Mouse (Mus musculus): ENCODE data around the gene Rpl11. TPM values are rescaled to one million over a fixed set of nuclear protein-coding genes. Genes with fewer than 3 reads are reported as not detected.

The Rpl11 gene
- polyA plus RNA-seq, 1 experiment from 2014 or later = 485 TPM

DNA sequence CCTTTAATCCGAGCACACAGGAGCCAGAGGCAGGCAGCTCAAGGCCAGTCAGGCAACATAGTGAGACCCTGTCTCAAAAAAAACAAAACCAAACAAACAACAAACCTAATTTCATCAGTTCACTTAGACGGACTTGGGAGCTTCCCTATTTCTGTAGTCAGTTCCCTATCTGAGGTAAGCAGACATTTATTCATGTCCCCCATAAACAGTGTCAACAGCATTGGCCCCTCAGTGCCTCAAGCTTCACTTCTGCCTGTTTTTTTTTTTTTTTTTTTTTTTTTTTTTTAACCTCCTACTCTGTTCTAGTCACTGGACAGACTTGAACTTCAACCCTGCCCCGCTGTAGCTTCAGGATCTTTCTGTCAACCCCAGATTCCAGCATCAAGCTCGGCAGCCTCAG is 18.1 kb downstream of the Rpl11 start:
- no peaks in the 10 kb centered on the region for H3K27me3 ChIP-seq (ENCODE audit: poor library complexity, severe bottlenecking)
- H3K27ac ChIP-seq = no peak overlapping the region
- H3K4me1 ChIP-seq = peaks cover 24% of the 10 kb centered on the region
- H3K9me3 ChIP-seq = peaks cover 3% of the 10 kb centered on the region; the same call in 1 of the 2 replicates
- no peak overlapping the region for H3K4me3 ChIP-seq
- DNase-seq (ENCODE audit: extremely low spot score, low spot score) = no peak
- WGBS = 81% methylated on average over 4 of the region's 4 CpGs
- H3K36me3 ChIP-seq (replicated peaks) = no peaks in the 10 kb centered on the region

DNA sequence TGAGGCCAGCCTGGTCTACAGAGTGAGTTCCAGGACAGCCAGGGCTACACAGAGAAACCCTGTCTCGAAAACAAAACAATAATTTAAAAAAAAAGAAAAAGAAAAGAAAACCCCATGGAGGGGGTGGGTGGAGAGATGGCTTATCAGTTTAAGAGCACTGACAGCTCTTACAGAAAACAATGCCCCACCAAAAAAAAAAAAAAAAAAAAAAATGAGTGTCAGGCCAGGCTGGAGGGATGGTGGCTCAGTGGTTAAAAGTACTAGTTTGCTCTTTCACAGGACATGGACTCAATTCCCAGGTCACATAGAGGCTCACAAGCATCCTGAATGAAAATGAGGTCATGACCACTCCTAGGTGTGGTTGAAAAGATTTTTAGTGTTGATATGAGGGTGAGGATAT is 20.0 kb downstream of the Rpl11 start:
- Histone ChIP-seq H3K4me3 (no peak overlapping the region), H3K36me3 (replicated peaks) (no peaks in the 10 kb centered on the region), H3K9me3 (peaks cover 3% of the 10 kb centered on the region; the same call in 1 of the 2 replicates), H3K4me1 (peaks cover 35% of the 10 kb centered on the region), H3K27ac (no peak overlapping the region), H3K27me3 (ENCODE audit: poor library complexity, severe bottlenecking) (no peaks in the 10 kb centered on the region)
- WGBS = 94% methylated on average over 1 of the region's 1 CpGs
- no peak for DNase-seq (ENCODE audit: extremely low spot score, low spot score)

DNA sequence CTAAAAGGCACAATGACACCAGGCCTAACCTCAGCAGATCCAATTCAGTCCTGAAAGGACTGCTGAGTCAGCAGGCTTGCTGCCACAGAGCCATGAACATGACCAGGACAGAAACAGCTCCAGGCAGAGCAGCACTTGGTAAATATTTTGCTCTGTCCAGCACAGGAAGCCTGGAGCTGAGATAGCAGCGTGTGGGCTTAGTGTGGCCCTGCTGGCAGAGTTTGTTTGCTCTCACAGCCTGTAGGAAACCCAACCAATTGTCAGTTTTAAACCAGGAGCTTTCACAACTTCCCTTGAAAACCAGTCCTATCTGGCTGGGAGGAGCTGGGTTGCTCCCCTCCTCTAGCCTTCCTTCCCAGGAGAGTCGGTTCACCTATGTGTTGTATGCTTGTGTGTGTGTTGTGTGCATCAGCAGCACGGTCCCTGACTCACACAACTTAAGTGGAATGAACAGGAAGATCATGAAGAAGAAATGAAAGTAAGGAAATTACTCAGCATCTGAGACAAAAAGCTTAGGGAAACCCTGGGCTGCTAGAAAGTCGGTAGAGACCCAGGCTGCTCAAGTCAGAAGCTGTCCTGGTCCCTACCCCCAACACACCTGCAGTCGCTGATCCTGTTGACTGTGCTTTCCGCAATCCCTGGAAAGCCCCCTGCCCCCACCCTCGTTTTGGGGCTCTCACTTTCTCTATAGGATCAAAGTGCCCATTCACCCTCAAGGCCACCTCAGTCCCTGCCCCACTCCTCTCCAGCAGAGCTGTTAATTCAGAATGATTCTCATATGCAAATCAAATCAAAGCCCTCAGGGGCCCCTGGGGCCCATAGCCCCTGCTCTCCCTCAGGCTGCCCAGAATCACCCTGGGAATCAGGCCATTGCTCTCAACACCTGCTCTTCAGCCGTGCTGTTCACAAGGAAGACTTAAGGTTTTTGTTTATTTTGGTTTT is 22.0 kb downstream of the Rpl11 start:
- H3K9me3 ChIP-seq = peaks cover 3% of the 10 kb centered on the region; the same call in 1 of the 2 replicates
- WGBS = 6% methylated on average over 8 of the region's 8 CpGs
- peak; percentile 53 for DNase-seq (ENCODE audit: extremely low spot score, low spot score)
- H3K27me3 ChIP-seq (ENCODE audit: poor library complexity, severe bottlenecking) = no peaks in the 10 kb centered on the region
- peak overlapping the region; percentile 27 for H3K4me3 ChIP-seq
- peak overlapping the region; percentile 76 for H3K27ac ChIP-seq
- H3K4me1 ChIP-seq = peaks cover 41% of the 10 kb centered on the region
- H3K36me3 ChIP-seq (replicated peaks) = no peaks in the 10 kb centered on the region

DNA sequence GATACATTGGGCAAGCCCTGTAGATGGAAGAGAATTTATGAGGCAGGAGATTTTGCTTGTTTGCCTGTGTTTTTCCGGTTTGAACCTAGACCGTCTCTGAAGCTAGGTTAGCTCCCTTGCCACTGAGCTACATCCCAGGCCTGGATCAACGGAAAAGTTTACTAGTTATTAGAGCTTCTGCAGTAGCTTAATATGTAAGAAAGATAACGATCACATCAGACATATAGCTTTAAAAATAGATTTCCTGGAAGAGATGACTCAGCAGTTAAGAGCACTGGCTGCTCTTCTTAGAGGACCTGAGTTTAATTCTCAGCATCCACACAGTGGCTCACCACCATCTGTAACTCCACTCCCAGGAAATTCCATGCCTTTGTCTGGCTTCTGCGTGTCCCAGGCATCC is 24.5 kb downstream of the Rpl11 start:
- no peaks in the 10 kb centered on the region for H3K36me3 ChIP-seq (replicated peaks)
- peak overlapping the region; percentile 53 for H3K27ac ChIP-seq
- DNase-seq (ENCODE audit: extremely low spot score, low spot score) = no peak
- WGBS = 89% methylated on average over 5 of the region's 5 CpGs
- peaks cover 41% of the 10 kb centered on the region for H3K4me1 ChIP-seq
- H3K9me3 ChIP-seq = no peaks in the 10 kb centered on the region; the same call in 1 of the 2 replicates
- no peak overlapping the region for H3K4me3 ChIP-seq
- no peaks in the 10 kb centered on the region for H3K27me3 ChIP-seq (ENCODE audit: poor library complexity, severe bottlenecking)

DNA sequence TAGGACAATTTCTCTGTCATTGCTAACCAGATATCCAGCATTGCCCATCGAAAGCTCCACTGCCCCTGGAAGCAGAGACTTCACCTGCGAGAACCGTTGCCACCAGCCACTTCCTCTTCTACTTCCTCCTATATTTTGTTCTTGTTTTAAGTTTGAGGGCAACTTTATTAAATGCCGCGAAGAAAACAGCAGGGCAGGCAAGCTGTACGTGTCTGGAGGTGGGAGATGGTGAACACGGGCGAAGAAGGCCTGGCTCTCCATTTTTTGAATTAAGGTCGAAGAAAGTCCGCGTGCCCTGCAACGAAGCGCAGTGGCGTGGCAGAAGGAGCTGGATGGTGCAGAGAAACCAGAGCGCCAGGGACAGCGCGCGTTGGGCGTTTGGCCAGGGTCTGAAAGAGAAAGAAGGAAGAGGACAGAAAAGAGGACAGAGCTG is 25.1 kb downstream of the Rpl11 start:
- WGBS = 93% methylated on average over 19 of the region's 19 CpGs
- peak overlapping the region; percentile 53 for H3K27ac ChIP-seq

DNA sequence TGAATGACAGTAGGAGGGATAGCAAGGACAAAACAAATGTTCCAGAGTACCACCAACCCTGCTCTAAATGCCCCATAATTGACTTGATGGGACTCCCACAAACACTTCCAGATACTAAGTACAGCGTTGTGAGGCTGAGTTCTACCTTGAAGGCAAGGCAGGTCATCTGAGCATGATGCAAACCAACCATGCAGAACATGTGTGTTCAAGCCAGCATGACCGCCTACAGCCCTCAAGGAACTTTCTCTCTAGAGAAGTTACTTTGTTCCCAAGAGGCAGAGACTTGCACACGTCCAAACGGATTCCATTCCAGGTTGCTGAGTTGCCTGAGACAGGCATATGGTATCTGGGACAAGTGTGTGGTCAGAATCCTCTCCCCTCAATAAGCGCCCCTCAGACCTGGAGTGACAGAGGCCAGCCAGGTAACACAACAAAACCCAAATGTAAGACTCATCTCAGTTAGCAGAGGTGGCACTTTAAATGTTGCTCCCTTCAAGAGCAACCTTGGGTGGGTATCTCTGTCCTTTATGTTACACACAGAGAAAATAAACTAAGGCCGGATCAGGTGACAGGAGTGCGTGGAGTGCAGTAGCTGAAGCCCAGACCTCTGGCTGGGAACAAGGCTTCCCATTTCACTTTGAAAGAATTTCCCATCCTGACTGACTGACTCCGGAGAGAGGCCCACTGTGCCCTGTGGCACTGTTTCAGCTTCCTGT is 25.7 kb downstream of the Rpl11 start:
- Histone ChIP-seq H3K4me3 (no peak overlapping the region), H3K9me3 (no peaks in the 10 kb centered on the region), H3K27ac (peak overlapping the region; percentile 53), H3K27me3 (ENCODE audit: poor library complexity, severe bottlenecking) (no peaks in the 10 kb centered on the region), H3K4me1 (peaks cover 41% of the 10 kb centered on the region), H3K36me3 (replicated peaks) (no peaks in the 10 kb centered on the region)
- 81% methylated on average over 8 of the region's 8 CpGs for WGBS
- DNase-seq (ENCODE audit: extremely low spot score, low spot score) = no peak

More for the DNA sequence above, 25.1 kb downstream of the Rpl11 start:
- Histone ChIP-seq H3K27me3 (ENCODE audit: poor library complexity, severe bottlenecking) (no peaks in the 10 kb centered on the region), H3K9me3 (no peaks in the 10 kb centered on the region), H3K4me3 (no peak overlapping the region), H3K4me1 (peaks cover 41% of the 10 kb centered on the region), H3K36me3 (replicated peaks) (no peaks in the 10 kb centered on the region)
- DNase-seq (ENCODE audit: extremely low spot score, low spot score) = no peak

DNA sequence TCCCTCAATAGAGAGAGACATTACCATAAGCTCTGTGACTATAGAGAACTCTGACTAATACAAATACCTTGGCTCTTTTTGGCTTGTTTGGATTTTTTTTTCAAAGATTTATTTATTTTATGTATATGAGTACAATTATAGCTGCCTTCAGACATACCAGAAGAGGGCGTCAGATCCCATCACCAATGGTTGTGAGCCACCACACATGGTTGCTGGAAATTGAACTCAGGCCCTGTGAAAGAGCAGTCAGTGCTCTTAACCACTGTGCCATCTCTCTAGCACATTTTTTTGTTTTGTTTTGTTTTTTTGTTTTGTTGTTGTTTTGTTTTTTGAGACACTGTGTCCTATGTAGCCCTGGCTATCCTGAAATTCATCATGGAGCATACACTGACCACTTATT is 27.9 kb downstream of the Rpl11 start:
- DNase-seq (ENCODE audit: extremely low spot score, low spot score) = no peak
- H3K4me1 ChIP-seq = peaks cover 30% of the 10 kb centered on the region
- no peak overlapping the region for H3K27ac ChIP-seq
- H3K9me3 ChIP-seq = no peaks in the 10 kb centered on the region
- H3K36me3 ChIP-seq (replicated peaks) = no peaks in the 10 kb centered on the region
- H3K4me3 ChIP-seq = no peak overlapping the region
- 81% methylated on average over 1 of the region's 1 CpGs for WGBS
- H3K27me3 ChIP-seq (ENCODE audit: poor library complexity, severe bottlenecking) = no peaks in the 10 kb centered on the region

DNA sequence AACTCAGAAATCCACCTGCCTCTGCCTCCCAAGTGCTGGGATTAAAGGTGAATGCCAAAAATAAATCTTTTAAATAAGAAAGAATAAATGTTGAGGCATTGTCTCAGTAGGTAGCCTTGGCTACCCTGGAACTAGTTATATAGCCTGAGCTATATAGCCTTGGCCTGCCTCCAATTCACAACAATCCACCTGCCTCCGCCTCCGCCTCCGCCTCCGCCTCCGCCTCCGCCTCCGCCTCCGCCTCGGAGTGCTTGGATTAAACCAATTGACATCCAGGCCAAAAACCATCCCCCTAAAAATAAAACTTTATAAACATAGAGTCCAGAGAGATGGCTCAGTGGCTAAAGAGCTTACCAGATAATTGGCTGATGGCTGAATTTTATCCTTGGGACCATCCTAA is 30.3 kb downstream of the Rpl11 start:
- no peak for DNase-seq (ENCODE audit: extremely low spot score, low spot score)
- peaks cover 26% of the 10 kb centered on the region for H3K4me1 ChIP-seq
- no peak overlapping the region for H3K27ac ChIP-seq
- H3K27me3 ChIP-seq (ENCODE audit: poor library complexity, severe bottlenecking) = no peaks in the 10 kb centered on the region
- H3K9me3 ChIP-seq = no peaks in the 10 kb centered on the region
- H3K4me3 ChIP-seq = no peak overlapping the region
- H3K36me3 ChIP-seq (replicated peaks) = peaks cover 7% of the 10 kb centered on the region
- WGBS = 96% methylated on average over 9 of the region's 9 CpGs

DNA sequence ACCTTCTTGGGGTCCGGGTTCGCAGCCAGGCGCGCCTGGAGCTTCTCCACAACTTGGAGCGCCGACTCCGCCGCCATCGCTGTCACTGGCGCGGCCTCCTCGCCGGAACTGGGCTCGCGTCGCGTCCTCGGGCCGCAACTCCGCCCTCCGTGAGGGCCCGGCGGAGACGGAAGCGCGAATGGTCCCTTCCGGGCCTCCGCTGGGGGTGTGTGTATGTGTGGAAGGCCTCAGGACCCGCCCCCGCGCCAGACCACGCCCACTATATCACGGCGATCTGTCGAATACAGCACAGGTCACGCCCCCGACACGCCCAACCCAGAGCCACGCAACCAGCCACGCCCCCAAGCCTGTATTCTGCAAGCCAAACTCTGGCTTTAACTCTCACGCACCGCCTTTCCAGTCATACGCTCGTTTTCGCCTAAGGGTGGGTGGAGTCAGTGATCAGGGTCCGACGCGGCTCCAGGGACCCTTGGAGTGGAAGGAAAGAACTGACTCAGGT is 31.6 kb downstream of the Rpl11 start, which contains the start of gene Eloa:
Gene Eloa, minus strand, starts transcription at position 215 of the 499 bp plus-strand sequence.
- peaks cover 14% of the 10 kb centered on the region for H3K36me3 ChIP-seq (replicated peaks)
- peaks cover 23% of the 10 kb centered on the region for H3K4me1 ChIP-seq
- no peaks in the 10 kb centered on the region for H3K9me3 ChIP-seq
- H3K4me3 ChIP-seq = peak within 1 kb of the TSS; percentile 100
- WGBS = under 1% methylated on average over 48 of the region's 48 CpGs
- no peaks in the 10 kb centered on the region for H3K27me3 ChIP-seq (ENCODE audit: poor library complexity, severe bottlenecking)
- H3K27ac ChIP-seq = peak within 1 kb of the TSS; percentile 91
- DNase-seq (ENCODE audit: extremely low spot score, low spot score) = peak; percentile 100

DNA sequence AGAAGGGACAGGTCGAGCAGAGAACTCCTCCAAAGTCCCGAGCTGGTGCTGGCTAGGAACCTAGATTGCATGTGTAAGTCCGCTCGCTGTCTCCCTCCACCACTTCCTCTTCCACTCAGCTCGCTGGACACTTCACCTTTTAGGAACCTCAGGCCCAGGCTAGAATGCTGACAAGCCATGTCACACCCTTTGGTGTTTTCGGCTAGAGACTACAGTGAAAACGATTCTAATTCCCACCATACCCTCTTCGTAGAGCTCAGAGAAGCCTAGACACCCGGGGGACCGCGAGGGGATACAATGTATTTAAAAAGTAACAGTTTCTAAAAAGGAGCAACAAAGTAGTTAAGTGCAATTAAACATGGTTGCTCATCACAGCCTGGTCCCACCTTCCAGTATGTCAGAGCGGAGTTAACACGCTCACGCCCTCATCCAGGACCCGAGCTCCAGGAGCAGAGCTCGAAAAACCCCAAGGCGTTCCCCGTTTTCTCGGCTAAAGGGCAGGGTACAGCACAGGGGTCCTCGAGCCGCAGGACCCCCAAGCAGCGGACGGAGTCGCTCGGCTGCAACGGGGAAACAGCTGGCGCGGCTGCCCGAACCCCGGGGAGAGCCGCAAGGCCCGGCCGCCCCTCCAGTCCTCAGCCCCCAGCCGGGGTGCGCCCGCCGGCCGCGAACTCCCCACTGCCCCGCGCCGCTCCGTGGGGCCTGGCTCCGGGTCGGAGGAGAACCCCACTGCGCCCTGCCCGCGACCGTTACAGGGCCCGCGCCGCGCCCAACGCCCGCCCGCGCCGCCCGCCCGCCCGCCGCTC is 32.3 kb downstream of the Rpl11 start:
- H3K4me3 ChIP-seq = peak overlapping the region; percentile 100
- no peaks in the 10 kb centered on the region for H3K9me3 ChIP-seq
- peak overlapping the region; percentile 91 for H3K27ac ChIP-seq
- no peak for DNase-seq (ENCODE audit: extremely low spot score, low spot score)
- WGBS = 1% methylated on average over 62 of the region's 62 CpGs
- no peaks in the 10 kb centered on the region for H3K27me3 ChIP-seq (ENCODE audit: poor library complexity, severe bottlenecking)
- peaks cover 23% of the 10 kb centered on the region for H3K4me1 ChIP-seq
- peaks cover 15% of the 10 kb centered on the region for H3K36me3 ChIP-seq (replicated peaks)

DNA sequence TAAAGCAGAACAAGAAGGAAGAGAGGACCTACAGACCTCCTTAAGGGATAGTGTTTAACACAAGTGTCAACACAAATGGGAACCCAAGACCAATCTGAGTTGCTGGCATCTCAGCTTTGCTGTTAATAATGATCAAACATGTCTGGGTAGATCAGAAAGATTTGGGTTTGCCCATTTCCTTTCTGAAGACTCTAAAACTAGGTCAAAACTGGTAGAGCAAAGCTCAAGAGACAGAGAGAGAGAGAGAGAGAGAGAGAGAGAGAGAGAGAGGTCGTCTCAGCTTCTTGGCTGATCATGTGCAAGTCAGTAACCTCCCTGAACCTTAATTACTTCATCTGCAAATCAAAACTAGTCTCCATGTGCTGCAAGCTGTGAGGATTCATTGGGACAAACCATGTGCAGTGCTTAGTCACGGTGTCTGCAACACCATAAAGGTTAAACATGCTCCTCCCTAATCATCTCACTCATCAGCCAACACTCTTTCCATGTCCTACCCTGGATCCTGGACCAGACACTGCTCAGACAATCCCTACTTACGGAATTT is 37.1 kb downstream of the Rpl11 start:
- H3K27ac ChIP-seq = no peak overlapping the region
- H3K4me1 ChIP-seq = peaks cover 18% of the 10 kb centered on the region
- H3K9me3 ChIP-seq = no peaks in the 10 kb centered on the region
- 87% methylated on average over 3 of the region's 3 CpGs for WGBS
- H3K27me3 ChIP-seq (ENCODE audit: poor library complexity, severe bottlenecking) = no peaks in the 10 kb centered on the region
- H3K36me3 ChIP-seq (replicated peaks) = peaks cover 48% of the 10 kb centered on the region
- no peak overlapping the region for H3K4me3 ChIP-seq
- no peak for DNase-seq (ENCODE audit: extremely low spot score, low spot score)

DNA sequence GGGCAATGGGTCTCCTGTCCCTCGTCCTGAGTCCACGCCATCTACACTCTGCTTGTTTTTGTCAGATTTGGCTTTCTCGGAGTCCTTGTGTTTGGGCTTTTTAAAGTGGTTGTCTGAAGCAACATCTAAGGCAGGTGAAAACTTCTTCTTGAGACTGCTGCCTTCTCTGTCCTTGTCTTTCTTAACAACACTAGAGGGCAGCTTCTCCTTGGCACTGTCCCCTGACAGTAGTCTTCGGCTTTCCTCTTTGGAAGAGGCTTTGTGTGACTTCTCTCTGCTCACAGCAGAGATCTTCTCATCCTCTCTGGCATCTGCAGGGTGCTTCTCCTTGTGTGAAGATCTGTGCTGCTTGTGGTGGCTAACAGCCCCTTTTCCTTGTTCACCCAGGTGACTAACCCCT is 42.6 kb downstream of the Rpl11 start:
- H3K36me3 ChIP-seq (replicated peaks) = peaks cover 87% of the 10 kb centered on the region

More for the DNA sequence above, 42.6 kb downstream of the Rpl11 start:
- 93% methylated on average over 4 of the region's 4 CpGs for WGBS
- Histone ChIP-seq H3K9me3 (no peaks in the 10 kb centered on the region), H3K27me3 (ENCODE audit: poor library complexity, severe bottlenecking) (no peaks in the 10 kb centered on the region), H3K4me3 (no peak overlapping the region), H3K4me1 (no peaks in the 10 kb centered on the region), H3K27ac (no peak overlapping the region)
- no peak for DNase-seq (ENCODE audit: extremely low spot score, low spot score)
